Mouse (Mus musculus) Muller cell, postnatal 12 days (primary cell): Measurements from ENCODE around the gene Ugp2.
"Not testable (repeated sequence)": the region's sequence is repeated elsewhere in the genome, so short reads cannot be mapped to it uniquely, and the experiment has no call there.

Source experiments
- DNase-seq: peaks from one replicate; pipeline ENCODE4 v3.0.0-alpha.2; 2015; ENCODE audit errors: inconsistent ontology term

Gene Ugp2

GRCm38 (mm10) chr11:21332639-21333295 is 38.2 kb downstream of the Ugp2 start:
- no peak for DNase-seq

GRCm38 (mm10) chr11:21328141-21328540 is 42.9 kb downstream of the Ugp2 start:
- no peak for DNase-seq

- no peak for DNase-seq
Observed at GRCm38 (mm10) chr11:21327486-21327885, 43.5 kb downstream of the Ugp2 start.

GRCm38 (mm10) chr11:21326770-21327169 is 44.2 kb downstream of the Ugp2 start:
- no peak for DNase-seq

- no peak for DNase-seq
Observed at GRCm38 (mm10) chr11:21325781-21326180, 45.2 kb downstream of the Ugp2 start.

GRCm38 (mm10) chr11:21322349-21322748 is 48.7 kb downstream of the Ugp2 start:
- DNase-seq: no peak

GRCm38 (mm10) chr11:21321577-21321976 is 49.4 kb downstream of the Ugp2 start:
- DNase-seq: no peak

- DNase-seq: no peak
Observed at GRCm38 (mm10) chr11:21313922-21314657, 56.9 kb downstream of the Ugp2 start.

- no peak for DNase-seq
Observed at GRCm38 (mm10) chr11:21309516-21309915, 61.5 kb downstream of the Ugp2 start.

- DNase-seq: no peak
Observed at GRCm38 (mm10) chr11:21308119-21308518, 62.9 kb downstream of the Ugp2 start.

- DNase-seq: no peak
Observed at GRCm38 (mm10) chr11:21307078-21307668, 63.8 kb downstream of the Ugp2 start.

- no peak for DNase-seq
Observed at GRCm38 (mm10) chr11:21303619-21304018, 67.4 kb downstream of the Ugp2 start.

GRCm38 (mm10) chr11:21295486-21295885 is 75.5 kb downstream of the Ugp2 start:
- DNase-seq: no peak

- not testable (repeated sequence) for DNase-seq
Observed at GRCm38 (mm10) chr11:21288153-21288552, 82.8 kb downstream of the Ugp2 start.

- DNase-seq: no peak
Observed at GRCm38 (mm10) chr11:21286391-21286790, 84.6 kb downstream of the Ugp2 start.

GRCm38 (mm10) chr11:21276151-21276550 is 94.8 kb downstream of the Ugp2 start:
- no peak for DNase-seq
